Mouse (Mus musculus) heart, embryonic 10.5 days (tissue): ENCODE data around the gene Plekhg6. TPM values are rescaled to one million over a fixed set of nuclear protein-coding genes. Genes with fewer than 3 reads are reported as not detected.

Source experiments
- DNase-seq: peaks from one replicate; pipeline ENCODE4 v3.0.0-alpha.2; 2017; ENCODE audit warnings: low spot score
- H3K27ac ChIP-seq: fragments of 300-500 bp; sonication (generic); 2 replicates; pipeline ENCODE4 v1.5.1; 2016; ENCODE audit warnings: mild to moderate bottlenecking
- H3K27me3 ChIP-seq: fragments of 300-500 bp; sonication (generic); 2 replicates; pipeline ENCODE4 v1.6.1; 2016; ENCODE audit warnings: mild to moderate bottlenecking; ENCODE audit not compliant: poor library complexity, insufficient read depth, severe bottlenecking
- H3K36me3 ChIP-seq: fragments of 300-500 bp; sonication (generic); 2 replicates; pipeline ENCODE4 v1.6.1; 2016; ENCODE audit warnings: mild to moderate bottlenecking, moderate library complexity
- H3K4me1 ChIP-seq: fragments of 300-500 bp; sonication (generic); 2 replicates; pipeline ENCODE4 v1.6.1; 2016; ENCODE audit warnings: mild to moderate bottlenecking
- H3K4me3 ChIP-seq: fragments of 300-500 bp; sonication (generic); 2 replicates; pipeline ENCODE4 v1.5.1; 2016; ENCODE audit warnings: mild to moderate bottlenecking, moderate library complexity
- H3K9me3 ChIP-seq: fragments of 300-500 bp; sonication (generic); 2 replicates; pipeline ENCODE4 v1.6.1; 2016; ENCODE audit warnings: mild to moderate bottlenecking, moderate library complexity
- WGBS: fragments of 180-500 bp; shearing (Covaris S2); methylation state at CpG from one replicate; pipeline ENCODE4 v1.1.7; 2016; 5-methylcytosine and 5-hydroxymethylcytosine counted together
- polyA plus RNA-seq: library from polyadenylated mRNA; unstranded; fragments of >200 nt; fragmentation: Nextera tagmentation; extraction: Ambion mirVana; gene quantifications from 2 replicates; pipeline ENCODE4 v1.2.1, GENCODE M21; 2016

Gene Plekhg6
- polyA plus RNA-seq, 1 experiment from 2014 or later = 0.20 TPM

DNA sequence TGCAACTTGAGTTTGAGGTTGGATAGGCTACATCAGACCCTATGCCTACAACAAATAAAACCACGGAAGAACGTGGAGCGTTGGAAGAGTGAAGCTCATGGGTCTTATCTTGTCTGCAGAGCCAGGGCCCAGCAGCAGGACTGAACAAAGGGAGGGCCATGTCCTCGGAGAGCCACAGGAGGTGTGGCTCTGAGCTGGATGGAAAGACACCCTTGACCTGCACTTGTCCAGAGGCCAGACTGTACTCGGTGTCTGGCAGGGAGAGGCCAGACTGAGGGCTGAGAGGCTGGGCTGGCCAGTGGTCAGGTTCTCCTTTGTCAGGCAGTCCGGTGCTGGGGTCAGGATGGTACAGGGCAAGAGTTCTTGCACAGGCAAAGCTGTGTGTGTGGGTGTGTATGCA, 55.3 kb downstream of the Plekhg6 start:
- Histone ChIP-seq H3K4me3 (no peak overlapping the region), H3K27me3 (peaks cover 44% of the 10 kb centered on the region), H3K36me3 (no peaks in the 10 kb centered on the region), H3K27ac (no peak overlapping the region; the same call in 1 of the 2 replicates), H3K4me1 (peaks cover 33% of the 10 kb centered on the region), H3K9me3 (no peaks in the 10 kb centered on the region)
- 26% methylated on average over 6 of the region's 6 CpGs for WGBS
- no peak for DNase-seq

DNA sequence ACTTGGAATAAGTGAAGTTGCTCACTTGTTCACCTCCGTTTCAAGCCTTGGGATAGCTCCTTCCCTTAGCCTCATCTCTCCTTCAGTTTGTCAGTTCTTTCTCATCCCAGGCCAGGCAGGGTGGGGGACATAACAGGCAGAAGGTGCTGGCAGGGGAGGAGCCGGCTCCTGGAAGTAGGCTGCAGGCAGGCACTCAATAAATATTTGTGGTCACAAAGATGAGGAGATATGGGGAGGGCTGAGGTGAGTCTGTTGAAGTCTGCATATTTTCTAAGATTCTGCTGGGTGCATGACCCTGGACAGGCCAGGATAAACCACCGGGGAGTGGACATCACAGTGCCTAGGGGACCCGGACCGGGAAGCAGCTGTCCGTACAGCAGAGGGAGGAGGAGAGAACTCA, 57.0 kb downstream of the Plekhg6 start:
- peaks cover 41% of the 10 kb centered on the region for H3K4me1 ChIP-seq
- H3K27ac ChIP-seq = no peak overlapping the region
- no peaks in the 10 kb centered on the region for H3K9me3 ChIP-seq
- peaks cover 62% of the 10 kb centered on the region for H3K27me3 ChIP-seq
- no peak overlapping the region for H3K4me3 ChIP-seq
- WGBS = 58% methylated on average over 6 of the region's 6 CpGs
- H3K36me3 ChIP-seq = no peaks in the 10 kb centered on the region
- DNase-seq = no peak

DNA sequence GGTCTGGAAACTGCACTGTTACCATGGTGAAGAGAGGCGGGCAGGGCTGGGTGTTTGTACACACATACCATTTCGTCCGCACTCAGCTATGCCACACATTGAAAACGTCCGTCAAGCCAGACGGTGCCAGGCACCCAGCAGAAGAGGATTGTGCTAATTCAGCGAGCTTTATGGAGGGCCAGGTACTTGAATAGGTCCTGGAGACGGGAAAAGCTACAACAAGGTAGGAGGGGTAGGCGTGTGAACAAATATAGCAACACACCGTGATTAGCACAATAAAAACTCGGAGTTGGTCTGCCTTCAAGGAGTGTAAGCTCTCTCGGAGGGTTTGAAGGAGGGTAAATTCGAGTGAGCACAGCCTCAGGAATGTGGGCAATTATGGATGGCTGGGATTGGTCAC, 57.8 kb downstream of the Plekhg6 start:
- Histone ChIP-seq H3K27me3 (peaks cover 61% of the 10 kb centered on the region), H3K4me1 (peaks cover 41% of the 10 kb centered on the region), H3K4me3 (no peak overlapping the region), H3K27ac (no peak overlapping the region), H3K9me3 (no peaks in the 10 kb centered on the region), H3K36me3 (no peaks in the 10 kb centered on the region)
- DNase-seq = no peak
- WGBS = 59% methylated on average over 13 of the region's 13 CpGs

DNA sequence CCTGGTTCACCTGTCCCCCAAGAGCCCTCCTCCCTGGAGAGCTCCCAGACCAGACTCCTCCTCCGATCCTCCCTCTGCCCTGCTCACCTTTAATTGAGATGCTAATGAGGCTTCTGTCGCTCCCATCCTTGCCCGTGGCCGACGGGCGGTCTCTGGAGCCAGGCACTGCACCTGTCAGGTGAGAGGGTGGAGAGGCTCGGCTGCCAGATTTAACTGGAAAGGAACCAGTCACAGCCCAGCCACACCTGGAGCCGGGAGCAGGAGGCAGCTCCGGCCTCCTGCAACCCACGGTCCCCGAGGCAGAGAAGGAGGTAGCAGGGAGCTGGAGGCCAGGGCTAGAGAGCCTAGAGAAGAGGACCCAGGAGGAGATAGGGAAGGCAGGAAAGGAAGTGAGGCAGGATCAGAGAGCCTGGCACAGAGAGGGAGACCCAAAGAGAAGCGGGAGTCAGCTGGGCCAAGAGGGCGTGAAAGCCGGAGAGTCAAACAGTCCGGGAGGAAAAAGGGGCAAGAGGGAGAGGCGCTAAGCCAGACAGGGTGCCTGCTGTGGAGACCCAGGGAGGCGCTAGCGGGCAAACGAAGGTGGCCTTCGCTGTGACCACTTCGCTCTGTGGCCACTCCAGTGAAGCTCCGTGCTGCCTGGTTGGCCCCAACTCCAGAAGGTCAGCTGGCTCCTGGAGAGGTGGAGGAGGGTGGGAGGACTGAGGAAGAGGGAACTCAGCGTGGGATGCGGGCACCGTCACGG, 59.3 kb downstream of the Plekhg6 start:
- 0 out of 2 replicates have a peak overlapping the region, but pooled peaks have one; percentile 11 for H3K27ac ChIP-seq
- H3K36me3 ChIP-seq = no peaks in the 10 kb centered on the region
- 6% methylated on average over 26 of the region's 26 CpGs for WGBS
- DNase-seq = no peak
- H3K4me3 ChIP-seq = peak overlapping the region; percentile 23
- peaks cover 67% of the 10 kb centered on the region for H3K27me3 ChIP-seq
- H3K9me3 ChIP-seq = no peaks in the 10 kb centered on the region
- H3K4me1 ChIP-seq = peaks cover 36% of the 10 kb centered on the region

DNA sequence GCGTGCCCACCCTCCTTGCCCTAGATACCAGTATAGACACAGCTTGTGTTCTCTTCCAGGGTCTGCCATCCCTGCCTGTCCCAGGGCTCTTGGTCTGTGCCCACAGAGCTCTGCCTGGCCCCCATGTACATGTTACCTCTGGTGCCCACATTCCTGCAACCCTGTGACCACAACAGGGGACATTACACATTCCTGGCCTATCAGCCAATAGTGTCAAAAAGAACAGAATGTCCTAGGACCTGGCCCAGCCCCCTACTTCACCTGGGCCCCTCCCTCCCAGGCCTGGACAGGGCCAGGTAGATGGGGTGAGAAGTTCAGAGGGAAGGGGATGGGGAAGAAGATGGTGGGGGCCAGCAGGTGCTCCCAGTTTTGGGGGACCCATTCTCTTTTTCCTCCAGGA, 60.3 kb downstream of the Plekhg6 start, which contains the start of gene Scnn1a:
Gene Scnn1a, plus strand, starts transcription at position 337 of the 400 bp plus-strand sequence.
- peaks cover 72% of the 10 kb centered on the region for H3K27me3 ChIP-seq
- no peak for DNase-seq
- WGBS = 70% methylated on average over 1 of the region's 1 CpGs

DNA sequence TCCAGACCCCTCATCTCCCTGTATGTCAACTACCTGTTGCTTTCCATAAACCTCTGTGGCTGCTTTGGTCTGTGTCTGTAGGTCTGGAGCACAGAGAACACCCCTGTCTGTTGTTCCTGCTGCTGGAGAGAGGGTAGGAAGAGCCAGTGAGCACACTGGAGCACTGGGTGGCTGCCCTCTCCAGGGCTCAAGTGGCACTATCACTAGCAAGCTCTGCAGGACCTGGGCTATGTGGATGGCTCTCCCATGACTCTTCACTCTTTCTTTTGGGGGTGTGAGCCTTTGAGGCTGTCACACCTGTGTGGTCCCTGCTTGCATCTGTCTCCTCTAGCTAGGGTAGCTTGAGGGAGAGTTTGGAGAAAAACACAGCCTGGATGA, 60.7 kb downstream of the Plekhg6 start:
- Histone ChIP-seq H3K9me3 (no peaks in the 10 kb centered on the region), H3K36me3 (no peaks in the 10 kb centered on the region), H3K27me3 (peaks cover 70% of the 10 kb centered on the region), H3K4me3 (no peak overlapping the region), H3K27ac (0 out of 2 replicates have a peak overlapping the region, but pooled peaks have one; percentile 18), H3K4me1 (peaks cover 29% of the 10 kb centered on the region)
- DNase-seq = no peak

More for the DNA sequence above, 60.3 kb downstream of the Plekhg6 start, which contains the start of gene Scnn1a:
- H3K9me3 ChIP-seq = no peaks in the 10 kb centered on the region
- H3K27ac ChIP-seq = 0 out of 2 replicates have a peak within 1 kb of the TSS, but pooled peaks have one; percentile 18
- peaks cover 33% of the 10 kb centered on the region for H3K4me1 ChIP-seq
- peak within 1 kb of the TSS; percentile 23 for H3K4me3 ChIP-seq
- no peaks in the 10 kb centered on the region for H3K36me3 ChIP-seq

DNA sequence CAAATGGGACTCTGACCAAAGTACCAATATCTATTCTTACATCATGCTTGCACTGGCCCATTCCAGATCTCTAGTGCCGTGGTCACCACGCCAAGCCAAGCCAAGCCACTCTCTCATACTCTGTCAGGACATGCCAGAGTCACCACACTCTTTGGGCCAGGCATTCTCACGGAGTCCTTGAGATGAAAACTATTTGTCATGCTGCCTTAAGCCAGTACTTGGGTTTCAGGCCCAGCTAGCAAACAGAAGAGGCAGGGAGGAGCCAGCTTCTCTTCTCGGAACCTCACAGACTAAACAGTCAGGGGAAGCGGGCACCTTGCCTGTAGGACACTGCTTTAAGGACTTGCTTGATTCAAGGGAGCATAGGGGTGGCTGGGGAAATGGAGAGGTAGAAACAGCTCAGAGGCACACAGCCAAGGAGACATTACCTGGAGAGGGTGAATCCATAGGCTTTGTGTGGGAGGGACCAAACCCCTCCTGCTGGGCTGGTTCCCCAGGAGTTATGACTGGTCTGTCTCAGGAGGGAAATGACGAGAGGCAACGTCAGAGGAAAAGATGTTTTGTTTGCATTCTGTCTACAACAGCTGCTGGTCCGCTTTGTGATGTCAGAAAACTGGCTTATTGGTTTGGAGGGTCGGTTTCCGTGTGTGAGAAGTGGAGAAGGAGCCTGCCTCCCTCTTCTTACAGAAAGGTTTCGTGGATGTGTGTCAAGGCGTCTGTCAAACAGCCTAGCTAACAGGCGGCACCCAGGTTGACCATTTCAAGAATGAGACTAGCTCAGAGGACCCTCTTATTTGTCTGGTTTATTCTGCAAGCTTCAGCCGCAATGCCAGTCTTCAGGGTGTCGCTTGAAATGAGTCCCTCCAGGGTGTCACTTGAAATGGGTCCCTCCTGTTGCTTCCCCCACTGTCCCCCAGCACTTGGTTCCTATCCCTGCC, 61.3 kb downstream of the Plekhg6 start:
- H3K4me3 ChIP-seq = no peak overlapping the region
- H3K27me3 ChIP-seq = peaks cover 66% of the 10 kb centered on the region
- no peaks in the 10 kb centered on the region for H3K9me3 ChIP-seq
- H3K4me1 ChIP-seq = peaks cover 30% of the 10 kb centered on the region
- 56% methylated on average over 15 of the region's 15 CpGs for WGBS
- no peak for DNase-seq
- no peaks in the 10 kb centered on the region for H3K36me3 ChIP-seq
- H3K27ac ChIP-seq = no peak overlapping the region

DNA sequence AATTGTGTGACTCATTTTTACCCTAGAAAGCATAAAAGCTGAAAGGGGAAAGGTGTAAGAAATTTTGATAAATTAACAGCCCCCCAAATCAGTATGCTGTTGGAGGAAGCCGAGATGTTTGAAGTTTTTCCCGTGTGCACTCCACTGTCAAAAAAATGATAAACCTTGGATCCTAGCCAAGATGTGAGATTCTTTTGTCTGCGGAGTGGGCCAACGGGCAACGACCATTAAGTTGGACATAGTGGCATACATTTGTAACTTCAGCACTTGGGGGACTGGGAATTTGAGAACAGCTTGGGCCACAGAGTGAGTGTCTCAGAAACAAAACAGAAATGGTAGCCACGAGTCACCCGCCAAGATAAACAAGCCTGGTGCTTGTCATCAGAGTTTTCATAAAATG, 63.5 kb downstream of the Plekhg6 start:
- WGBS = 64% methylated on average over 7 of the region's 7 CpGs
- Histone ChIP-seq H3K4me1 (peaks cover 48% of the 10 kb centered on the region), H3K27me3 (peaks cover 49% of the 10 kb centered on the region), H3K36me3 (peaks cover 3% of the 10 kb centered on the region; the same call in 1 of the 2 replicates), H3K27ac (no peak overlapping the region), H3K4me3 (no peak overlapping the region), H3K9me3 (no peaks in the 10 kb centered on the region)
- DNase-seq = no peak

DNA sequence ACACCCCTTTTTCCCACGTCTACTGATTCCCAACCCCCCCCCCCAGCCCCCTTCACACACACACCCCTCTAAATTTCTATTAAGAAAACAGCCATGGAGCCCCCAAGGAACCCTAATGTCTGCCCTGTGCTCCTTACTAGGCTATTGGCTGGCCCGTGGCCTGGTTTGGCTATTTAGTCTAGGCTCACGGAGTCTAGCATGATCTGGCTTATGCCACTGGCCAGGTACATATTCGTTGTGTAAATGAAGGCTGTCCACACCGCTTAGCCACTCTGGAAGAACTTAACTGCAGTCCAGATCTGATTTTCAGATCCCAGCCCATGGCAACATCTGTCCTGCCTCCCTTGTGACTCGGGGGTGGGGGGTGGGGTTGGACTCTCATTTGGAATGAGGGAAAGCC, 65.8 kb downstream of the Plekhg6 start:
- H3K4me3 ChIP-seq = no peak overlapping the region
- WGBS = 72% methylated on average over 6 of the region's 6 CpGs
- DNase-seq = no peak
- peak overlapping the region; percentile 98; the same call in 1 of the 2 replicates for H3K27ac ChIP-seq
- peaks cover 16% of the 10 kb centered on the region; the same call in 1 of the 2 replicates for H3K36me3 ChIP-seq
- peaks cover 35% of the 10 kb centered on the region for H3K4me1 ChIP-seq
- H3K9me3 ChIP-seq = no peaks in the 10 kb centered on the region
- peaks cover 25% of the 10 kb centered on the region for H3K27me3 ChIP-seq

DNA sequence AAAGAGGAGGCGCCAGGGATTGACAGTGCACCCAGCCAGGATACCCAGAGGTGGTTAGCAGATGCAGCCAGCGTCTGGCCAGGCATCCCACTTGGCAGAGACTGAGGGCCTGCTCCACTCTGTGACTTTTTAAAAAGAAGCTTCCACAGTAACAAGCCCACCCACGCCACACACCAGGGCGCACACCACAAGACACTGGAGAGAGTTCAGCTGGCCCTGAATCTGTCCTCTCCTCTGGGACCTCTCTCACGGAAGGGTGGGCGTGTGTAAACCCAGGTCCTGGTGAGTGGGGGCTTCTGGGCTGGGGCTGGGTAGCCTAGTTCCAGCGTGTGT, 66.4 kb downstream of the Plekhg6 start:
- DNase-seq = no peak
- peak overlapping the region; percentile 78 for H3K4me3 ChIP-seq
- H3K27me3 ChIP-seq = peaks cover 20% of the 10 kb centered on the region
- H3K27ac ChIP-seq = peak overlapping the region; percentile 98
- H3K9me3 ChIP-seq = no peaks in the 10 kb centered on the region
- WGBS = 50% methylated on average over 7 of the region's 7 CpGs
- peaks cover 39% of the 10 kb centered on the region for H3K4me1 ChIP-seq
- H3K36me3 ChIP-seq = peaks cover 22% of the 10 kb centered on the region; the same call in 1 of the 2 replicates

DNA sequence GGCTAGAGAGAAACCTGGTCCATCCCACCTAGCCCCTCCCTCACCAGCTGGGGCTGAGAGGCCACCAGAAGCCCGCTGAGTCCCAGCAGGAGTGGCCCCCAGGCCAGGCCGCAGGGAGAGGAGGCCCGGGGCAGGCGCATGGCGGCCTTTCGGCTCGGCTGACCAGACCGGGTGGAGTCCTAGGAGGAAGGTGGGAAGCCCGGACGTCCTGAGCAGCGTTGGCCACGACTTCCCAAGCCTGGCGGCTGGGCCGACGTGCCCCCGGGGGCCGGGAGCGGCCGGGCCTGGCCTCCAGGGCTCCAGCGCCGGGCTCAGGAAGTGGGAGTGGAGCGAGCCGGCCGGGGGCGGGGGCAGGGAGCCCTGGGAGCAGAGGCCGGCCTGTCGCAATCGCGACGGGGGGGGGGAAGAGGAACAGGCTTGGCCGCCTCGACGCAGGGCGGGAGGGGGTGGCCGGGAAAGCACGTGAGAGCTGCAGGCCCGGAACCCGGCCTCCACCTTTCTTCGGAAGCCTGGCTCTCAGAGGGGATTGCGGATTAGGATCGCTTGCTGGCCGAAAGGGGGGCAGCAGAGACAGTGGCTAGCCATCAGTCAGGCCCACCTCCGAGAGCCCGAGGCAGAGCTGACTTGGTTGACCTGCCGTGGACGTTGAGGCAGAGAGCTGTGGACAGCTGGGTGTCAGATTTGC, 66.9 kb downstream of the Plekhg6 start, which contains the start of gene Ltbr:
Gene Ltbr, minus strand, starts transcription at position 340 of the 685 bp plus-strand sequence.
- peaks cover 15% of the 10 kb centered on the region for H3K27me3 ChIP-seq
- H3K9me3 ChIP-seq = no peaks in the 10 kb centered on the region
- H3K4me1 ChIP-seq = peaks cover 42% of the 10 kb centered on the region
- H3K4me3 ChIP-seq = peak within 1 kb of the TSS; percentile 78
- H3K27ac ChIP-seq = peak within 1 kb of the TSS; percentile 98
- peak; percentile 91 for DNase-seq
- H3K36me3 ChIP-seq = peaks cover 26% of the 10 kb centered on the region; the same call in 1 of the 2 replicates
- WGBS = under 1% methylated on average over 39 of the region's 46 CpGs
